Mouse (Mus musculus): ENCODE data around the gene BC005561.

GRCm38 (mm10) chr5:104465279-104465678 lies 42.9 kb upstream of the BC005561 start:
- TF ChIP-seq CHD2 (IDR thresholded peaks at IDR 0.05; ENCODE audit: low read depth, low read length) (no peak), ZNF384 (IDR thresholded peaks at IDR 0.05; ENCODE audit: low read depth, low read length) (no peak)

Measured in ES-E14 (cell line).